Mouse (Mus musculus): ENCODE measurements around the gene Srrm3. TPM values are rescaled to one million over a fixed set of nuclear protein-coding genes. Genes with fewer than 3 reads are reported as not detected.

Gene Srrm3
- polyA plus RNA-seq, 1 experiment = 0.17 TPM

GRCm38 (mm10) chr5:135918593-135918992 lies 111.9 kb downstream of the Srrm3 start:
- 91% methylated on average over 5 of the region's 5 CpGs for WGBS

GRCm38 (mm10) chr5:135919902-135920301 lies 113.2 kb downstream of the Srrm3 start:
- 88% methylated on average over 3 of the region's 3 CpGs for WGBS

More at GRCm38 (mm10) chr5:135918593-135918992, 111.9 kb downstream of the Srrm3 start:
- DNase-seq (ENCODE audit: low read depth, low spot score) = no peak

GRCm38 (mm10) chr5:135923901-135924300 lies 117.2 kb downstream of the Srrm3 start:
- WGBS = 86% methylated on average over 7 of the region's 7 CpGs
- DNase-seq (ENCODE audit: low read depth, low spot score) = no peak

More at GRCm38 (mm10) chr5:135919902-135920301, 113.2 kb downstream of the Srrm3 start:
- DNase-seq (ENCODE audit: low read depth, low spot score) = no peak

Other genes with a start within 250 kb of the Srrm3 start
- gene Ccl26, start 243.3 kb upstream of the Srrm3 start, polyA plus RNA-seq (2012; rRNA removed) = not detected in 2 replicates
- 0.30 and 2.4 TPM in 2 replicates for gene Ccl24, start 233.8 kb upstream of the Srrm3 start, polyA plus RNA-seq (2012; rRNA removed)
- 15.9 and 17.3 TPM in 2 replicates for gene Rhbdd2, start 174.3 kb upstream of the Srrm3 start, polyA plus RNA-seq (2012; rRNA removed)
- gene Por, start 136.9 kb upstream of the Srrm3 start, polyA plus RNA-seq (2012; rRNA removed) = 54.2 and 111 TPM in 2 replicates
- gene Tmem120a, start 62.4 kb upstream of the Srrm3 start, polyA plus RNA-seq (2012; rRNA removed) = 118 and 186 TPM in 2 replicates
- gene Styxl1, start 28.5 kb upstream of the Srrm3 start, polyA plus RNA-seq (2012; rRNA removed) = 0.16 and 0.23 TPM in 2 replicates
- gene Mdh2, start 28.4 kb upstream of the Srrm3 start, polyA plus RNA-seq (2012; rRNA removed) = 922 and 1,860 TPM in 2 replicates
- 119 and 133 TPM in 2 replicates for gene Hspb1, start 81.0 kb downstream of the Srrm3 start, polyA plus RNA-seq (2012; rRNA removed)
- 41.6 and 44.1 TPM in 2 replicates for gene Ywhag, start 127.7 kb downstream of the Srrm3 start, polyA plus RNA-seq (2012; rRNA removed)
- 4.6 and 4.9 TPM in 2 replicates for gene Ssc4d, start 167.6 kb downstream of the Srrm3 start, polyA plus RNA-seq (2012; rRNA removed)
- gene Zp3, start 173.2 kb downstream of the Srrm3 start, polyA plus RNA-seq (2012; rRNA removed) = not detected in 2 replicates
- 10.1 and 13.6 TPM in 2 replicates for gene Dtx2, start 187.9 kb downstream of the Srrm3 start, polyA plus RNA-seq (2012; rRNA removed)
- gene Upk3b, start 231.6 kb downstream of the Srrm3 start, polyA plus RNA-seq (2012; rRNA removed) = 4.0 and 10.9 TPM in 2 replicates
- 1.3 and 1.6 TPM in 2 replicates for gene Upk3bl, start 247.6 kb downstream of the Srrm3 start, polyA plus RNA-seq (2012; rRNA removed)